Mouse (Mus musculus) gonadal fat pad, adult 2 months (tissue): ENCODE measurements around the gene Tob2. TPM values are rescaled to one million over a fixed set of nuclear protein-coding genes. Genes with fewer than 3 reads are reported as not detected.

ENCODE experiments used
- DNase-seq: peaks from one replicate; pipeline ENCODE4 v3.0.0-alpha.2; 2012; ENCODE audit warnings: low read depth
- polyA plus RNA-seq: library from polyadenylated mRNA; depleted of rRNA; stranded (reverse); fragments of >200 nt; gene quantifications from 2 replicates; pipeline ENCODE4 v1.2.3, GENCODE M21; 2012

The Tob2 gene
- polyA plus RNA-seq, 1 experiment = 25.8 TPM

GRCm38 (mm10) chr15:81860471-81861135 is 2.0 kb upstream of the Tob2 start:
- no peak for DNase-seq

- DNase-seq = peak; percentile 86
Measured at GRCm38 (mm10) chr15:81859330-81860255, 997 bp upstream of the Tob2 start.

GRCm38 (mm10) chr15:81858138-81858516 is 469 bp downstream of the Tob2 start:
- DNase-seq = no peak

GRCm38 (mm10) chr15:81857724-81858116 is 876 bp downstream of the Tob2 start:
- no peak for DNase-seq

GRCm38 (mm10) chr15:81856938-81857723 is 1.5 kb downstream of the Tob2 start:
- DNase-seq = no peak

- DNase-seq = no peak
Measured at GRCm38 (mm10) chr15:81856030-81856790, 2.4 kb downstream of the Tob2 start.

- no peak for DNase-seq
Measured at GRCm38 (mm10) chr15:81853081-81853480, 5.5 kb downstream of the Tob2 start.

- DNase-seq = no peak
Measured at GRCm38 (mm10) chr15:81852411-81853000, 6.1 kb downstream of the Tob2 start.

- no peak for DNase-seq
Measured at GRCm38 (mm10) chr15:81851375-81851774, 7.2 kb downstream of the Tob2 start.

- DNase-seq = no peak
Measured at GRCm38 (mm10) chr15:81850718-81851117, 7.9 kb downstream of the Tob2 start.

GRCm38 (mm10) chr15:81849104-81849503 is 9.5 kb downstream of the Tob2 start:
- DNase-seq = no peak

GRCm38 (mm10) chr15:81848301-81848700 is 10.3 kb downstream of the Tob2 start:
- DNase-seq = no peak

- DNase-seq = no peak
Measured at GRCm38 (mm10) chr15:81847861-81848260, 10.7 kb downstream of the Tob2 start.

GRCm38 (mm10) chr15:81847161-81847560 is 11.4 kb downstream of the Tob2 start:
- no peak for DNase-seq

- no peak for DNase-seq
Measured at GRCm38 (mm10) chr15:81846755-81847154, 11.8 kb downstream of the Tob2 start.

- DNase-seq = no peak
Measured at GRCm38 (mm10) chr15:81845724-81846123, 12.9 kb downstream of the Tob2 start.

GRCm38 (mm10) chr15:81845033-81845625 is 13.5 kb downstream of the Tob2 start:
- DNase-seq = no peak

GRCm38 (mm10) chr15:81842275-81842674 is 16.3 kb downstream of the Tob2 start:
- DNase-seq = no peak

- DNase-seq = no peak
Measured at GRCm38 (mm10) chr15:81840306-81840705, 18.3 kb downstream of the Tob2 start.

GRCm38 (mm10) chr15:81839634-81840033 is 19.0 kb downstream of the Tob2 start:
- peak; percentile 97 for DNase-seq
